ENCODE assay signal across 34 mouse cellular contexts in the genomic region with DNA sequence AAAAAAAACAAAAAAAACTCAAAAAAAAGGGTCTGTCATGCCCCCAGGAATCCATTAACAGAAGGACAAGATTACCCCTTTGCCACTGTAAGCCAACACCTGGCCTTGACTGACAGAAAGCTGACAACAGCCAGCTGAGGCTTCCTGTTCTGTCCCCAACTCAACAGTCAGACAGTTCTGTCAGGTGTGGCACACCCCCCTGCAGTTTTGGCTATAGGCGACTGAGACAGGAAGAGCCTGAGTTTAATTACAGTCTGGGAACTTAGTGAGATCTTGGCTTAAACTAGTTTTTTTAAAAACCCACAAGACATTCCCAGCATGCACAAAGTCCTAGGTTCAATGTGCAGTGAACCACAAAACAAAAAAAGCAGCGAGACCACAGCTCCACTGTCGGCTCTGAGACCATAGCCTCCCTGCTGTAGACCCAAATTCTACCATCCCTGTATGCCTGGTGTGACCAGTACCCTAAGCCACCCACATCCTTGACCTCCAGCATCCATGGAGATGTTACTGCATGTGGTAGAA. TPM values are rescaled to one million over a fixed set of nuclear protein-coding genes. Genes with fewer than 3 reads are reported as not detected.
DNase-seq lines count a peak whose midpoint lies in the region; ATAC-seq and TF ChIP-seq lines count a peak whose summit lies in the region.
"Had no signal": no experiment of that assay in that cellular context is flagged by ENCODE, and none has a peak within 500 bp of the region (broad histone marks: within the 10 kb centered on the region; RNA-seq: fewer than 3 reads in every experiment).

No protein-coding gene starts in this region.

- H3K9ac ChIP-seq in kidney, embryonic 15.5 days: no peak overlapping the region
- H3K9ac ChIP-seq in forebrain, postnatal 0 days: no peak overlapping the region
- H3K9ac ChIP-seq: heart, embryonic 12.5 days; limb, embryonic 13.5 days; lung, embryonic 15.5 days had no signal

- no peak overlapping the region for H3K27ac ChIP-seq in kidney, embryonic 15.5 days
- H3K27ac ChIP-seq in forebrain, postnatal 0 days (ENCODE audit: low read depth, low read length): no peak overlapping the region
- H3K27ac ChIP-seq in layer of hippocampus, adult 2 months: no peak overlapping the region
- H3K27ac ChIP-seq: heart, adult 2 months; limb, embryonic 13.5 days had no signal

- no peak overlapping the region for H3K4me3 ChIP-seq in kidney, embryonic 15.5 days (replicated peaks)
- no peak overlapping the region for H3K4me3 ChIP-seq in forebrain, postnatal 0 days (ENCODE audit: low read depth, low read length)
- H3K4me3 ChIP-seq in layer of hippocampus, adult 2 months: no peak overlapping the region
- H3K4me3 ChIP-seq: erythroblast, embryonic 14.5 days; heart, adult 2 months; heart, embryonic 12.5 days; limb, embryonic 13.5 days; lung, embryonic 15.5 days had no signal

- no peak for TF ChIP-seq CTCF in forebrain, postnatal 0 days (IDR thresholded peaks at IDR 0.05; ENCODE audit: low read depth)
- no peak for TF ChIP-seq CTCF in layer of hippocampus, adult 2 months (conservative IDR thresholded peaks at IDR 0.05)

- peaks cover 30% of the 10 kb centered on the region for H3K4me1 ChIP-seq in kidney, embryonic 15.5 days
- no peaks in the 10 kb centered on the region for H3K4me1 ChIP-seq in forebrain, postnatal 0 days (ENCODE audit: insufficient read depth)
- H3K4me1 ChIP-seq: limb, embryonic 13.5 days had no signal

- peak; percentile 55 for DNase-seq in kidney, adult 11 months
- DNase-seq in 416B (ENCODE audit: low read depth): peak; percentile 88
- DNase-seq in kidney, postnatal 25 days: peak; percentile 36 to 58
- DNase-seq in thymus, postnatal 14 days: peak; percentile 49
- no peak for DNase-seq in cerebellum, adult 11-12 months
- DNase-seq in forebrain, postnatal 0 days: no peak
- DNase-seq in layer of hippocampus, adult 2 months (ENCODE audit: low spot score in 2 of 2): no peak
- DNase-seq: adrenal gland, postnatal 10 days; cerebellum, adult 11 months; cerebellum, adult 9-11 months; heart, adult 2 months; heart, postnatal 4 days; right cerebral cortex, adult 18-20 months; spleen, adult 18-20 months had no signal

- H3K36me3 ChIP-seq in kidney, embryonic 15.5 days: peaks cover 98% of the 10 kb centered on the region
- H3K36me3 ChIP-seq in forebrain, postnatal 0 days (ENCODE audit: insufficient read depth): peaks cover 90% of the 10 kb centered on the region

- ATAC-seq in kidney, embryonic 15.5 days (replicated peaks; ENCODE audit: low FRiP score): no peak
- no peak for ATAC-seq in forebrain, postnatal 0 days
- ATAC-seq: forebrain, embryonic 16.5 days; hindbrain, embryonic 16.5 days; intestine, postnatal 0 days; midbrain, embryonic 16.5 days; Patski had no signal

- 64% methylated on average over 3 of the region's 3 CpGs for WGBS in kidney, embryonic 15.5 days
- WGBS in forebrain, postnatal 0 days: 81% methylated on average over 3 of the region's 3 CpGs

- no peaks in the 10 kb centered on the region for H3K9me3 ChIP-seq in kidney, embryonic 15.5 days (replicated peaks)
- no peaks in the 10 kb centered on the region for H3K9me3 ChIP-seq in forebrain, postnatal 0 days (ENCODE audit: low read length)
- H3K9me3 ChIP-seq: heart, embryonic 12.5 days; limb, embryonic 13.5 days; lung, embryonic 15.5 days had no signal

- H3K27me3 ChIP-seq in kidney, embryonic 15.5 days: no peaks in the 10 kb centered on the region
- H3K27me3 ChIP-seq in forebrain, postnatal 0 days (ENCODE audit: insufficient read depth, low read length): no peaks in the 10 kb centered on the region
- H3K27me3 ChIP-seq: heart, embryonic 12.5 days; limb, embryonic 13.5 days; lung, embryonic 15.5 days; Patski had no signal

- no peak overlapping the region for H3K4me2 ChIP-seq in kidney, embryonic 15.5 days
- no peak overlapping the region for H3K4me2 ChIP-seq in forebrain, postnatal 0 days (ENCODE audit: low read depth)
- H3K4me2 ChIP-seq: heart, embryonic 12.5 days; limb, embryonic 13.5 days; liver, embryonic 11.5 days; lung, embryonic 15.5 days; midbrain, embryonic 11.5 days had no signal

RNA-seq across cellular contexts. Expression of a gene that starts 15.3 kb away (rescaled TPM):
- polyA plus RNA-seq in kidney, embryonic 15.5 days (2015; fragmentation: Nextera tagmentation; extraction: Ambion mirVana): 2.8 and 2.9 TPM in 2 replicates
- 1.5 and 2.3 TPM in 2 replicates for total RNA-seq in forebrain, postnatal 0 days (2014; rRNA removed)
- polyA plus RNA-seq in forebrain, postnatal 0 days (2015; fragmentation: Nextera tagmentation; extraction: Ambion mirVana): 0.49 and 1.1 TPM in 2 replicates
- under 1 TPM; 0.67 to 0.93 TPM for total RNA-seq in layer of hippocampus, adult 2 months (2021)

RNA-seq across cellular contexts. Expression of a gene that starts 20.9 kb away (rescaled TPM):
- polyA plus RNA-seq in kidney, embryonic 15.5 days (2015; fragmentation: Nextera tagmentation; extraction: Ambion mirVana): 91.3 and 96.5 TPM in 2 replicates
- 18.5 and 24.5 TPM in 2 replicates for total RNA-seq in forebrain, postnatal 0 days (2014; rRNA removed)
- 42.4 and 51.3 TPM in 2 replicates for polyA plus RNA-seq in forebrain, postnatal 0 days (2015; fragmentation: Nextera tagmentation; extraction: Ambion mirVana)
- total RNA-seq in layer of hippocampus, adult 2 months (2021): 10 to 100 TPM; 63.7 to 64.1 TPM

RNA-seq across cellular contexts. Expression of a gene that starts 27.6 kb away (rescaled TPM):
- polyA plus RNA-seq in kidney, embryonic 15.5 days (2015; fragmentation: Nextera tagmentation; extraction: Ambion mirVana): 0.22 and 0.32 TPM in 2 replicates
- total RNA-seq in forebrain, postnatal 0 days (2014; rRNA removed): not detected in 2 replicates
- 0.20 and 0.36 TPM in 2 replicates for polyA plus RNA-seq in forebrain, postnatal 0 days (2015; fragmentation: Nextera tagmentation; extraction: Ambion mirVana)
- not detected for total RNA-seq in layer of hippocampus, adult 2 months (2021)
- total RNA-seq: heart, adult 2 months; heart, postnatal 4 days; layer of hippocampus, adult 8-10 months; layer of hippocampus, postnatal 25 days; left cerebral cortex, adult 8-10 months; left cerebral cortex, postnatal 36 days; megakaryocyte progenitor cell, adult 5-6 weeks; neutrophil, adult 5-6 weeks had no signal
- polyA plus RNA-seq: erythroblast, embryonic 14.5 days; forebrain, embryonic 11.5 days; heart, embryonic 12.5 days; liver, embryonic 16.5 days had no signal

RNA-seq across cellular contexts. Expression of a gene that starts 53.9 kb away (rescaled TPM):
- 61.8 and 64.0 TPM in 2 replicates for polyA plus RNA-seq in kidney, embryonic 15.5 days (2015; fragmentation: Nextera tagmentation; extraction: Ambion mirVana)
- total RNA-seq in forebrain, postnatal 0 days (2014; rRNA removed): 91.9 and 103 TPM in 2 replicates
- polyA plus RNA-seq in forebrain, postnatal 0 days (2015; fragmentation: Nextera tagmentation; extraction: Ambion mirVana): 133 and 144 TPM in 2 replicates
- 10 to 100 TPM; 83.2 to 94.8 TPM for total RNA-seq in layer of hippocampus, adult 2 months (2021)

RNA-seq across cellular contexts. Expression of a gene that starts 54.3 kb away (rescaled TPM):
- 32.6 and 35.9 TPM in 2 replicates for polyA plus RNA-seq in kidney, embryonic 15.5 days (2015; fragmentation: Nextera tagmentation; extraction: Ambion mirVana)
- total RNA-seq in forebrain, postnatal 0 days (2014; rRNA removed): 89.4 and 108 TPM in 2 replicates
- 43.8 and 58.2 TPM in 2 replicates for polyA plus RNA-seq in forebrain, postnatal 0 days (2015; fragmentation: Nextera tagmentation; extraction: Ambion mirVana)
- 100 to 1,000 TPM; 124 to 126 TPM for total RNA-seq in layer of hippocampus, adult 2 months (2021)

Comparison
In these comparisons a context has a peak if more than half of its experiments do, and no peak if none do; other contexts are left out.
1. DNase-seq: peak in kidney, adult 11 months (single experiment), 416B (single experiment), kidney, postnatal 25 days (2 of 2) and thymus, postnatal 14 days (single experiment); none in cerebellum, adult 11-12 months (single experiment), forebrain, postnatal 0 days (single experiment) and layer of hippocampus, adult 2 months (0 of 2).